Mouse (Mus musculus): ENCODE results near the gene Spc24. TPM values are rescaled to one million over a fixed set of nuclear protein-coding genes. Genes with fewer than 3 reads are reported as not detected.
"Not testable (repeated sequence)": the region's sequence is repeated elsewhere in the genome, so short reads cannot be mapped to it uniquely, and the experiment has no call there.

The Spc24 gene
- polyA plus RNA-seq, 1 experiment from 2014 or later: 89.8 TPM

DNA sequence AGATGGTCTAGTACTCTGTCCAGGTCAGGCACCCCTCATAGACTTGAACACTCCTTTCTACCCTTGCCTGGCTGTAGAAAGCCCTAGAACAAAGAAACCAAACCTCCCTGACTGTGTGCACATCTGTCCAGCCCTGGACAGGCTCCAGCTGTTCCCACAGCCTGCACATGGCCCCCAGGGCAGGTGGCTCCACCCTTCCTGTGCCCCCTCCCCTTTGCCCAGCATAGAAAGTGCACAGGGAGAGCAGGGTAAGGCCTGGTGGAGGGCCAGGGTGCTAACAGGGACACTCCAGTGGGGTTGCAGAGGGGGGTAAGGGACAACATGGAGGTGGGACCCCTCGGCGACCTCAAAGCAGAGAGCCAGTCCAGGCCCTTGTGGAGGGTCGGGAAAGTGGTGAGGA, 36.2 kb upstream of the Spc24 start:
- Histone ChIP-seq H3K27me3 (no peaks in the 10 kb centered on the region), H3K9ac (peak overlapping the region; percentile 27; the same call in 1 of the 2 replicates), H3K4me2 (peak overlapping the region; percentile 79), H3K4me1 (peaks cover 51% of the 10 kb centered on the region), H3K27ac (peak overlapping the region; percentile 97), H3K9me3 (no peaks in the 10 kb centered on the region), H3K36me3 (peaks cover 46% of the 10 kb centered on the region), H3K4me3 (peak overlapping the region; percentile 85)
- ATAC-seq (ENCODE audit: insufficient number of reproducible peaks, low FRiP score, low TSS enrichment, low read depth): no peak
- 37% methylated on average over 3 of the region's 3 CpGs for WGBS

GRCm38 (mm10) chr9:21795579-21795978, 35.5 kb upstream of the Spc24 start:
- Histone ChIP-seq H3K9me3 (no peaks in the 10 kb centered on the region), H3K9ac (no peak overlapping the region), H3K27me3 (no peaks in the 10 kb centered on the region), H3K36me3 (peaks cover 46% of the 10 kb centered on the region), H3K4me2 (no peak overlapping the region), H3K4me1 (peaks cover 51% of the 10 kb centered on the region), H3K4me3 (no peak overlapping the region), H3K27ac (no peak overlapping the region; the same call in 1 of the 2 replicates)
- WGBS: 72% methylated on average over 5 of the region's 5 CpGs
- ATAC-seq (ENCODE audit: insufficient number of reproducible peaks, low FRiP score, low TSS enrichment, low read depth): no peak

- peaks cover 51% of the 10 kb centered on the region for H3K4me1 ChIP-seq
- H3K36me3 ChIP-seq: peaks cover 52% of the 10 kb centered on the region
- H3K27ac ChIP-seq: no peak overlapping the region
- WGBS: 95% methylated on average over 25 of the region's 25 CpGs
- H3K9ac ChIP-seq: no peak overlapping the region
- H3K4me2 ChIP-seq: no peak overlapping the region
- no peaks in the 10 kb centered on the region for H3K9me3 ChIP-seq
- no peak for ATAC-seq (ENCODE audit: insufficient number of reproducible peaks, low FRiP score, low TSS enrichment, low read depth)
- no peak overlapping the region for H3K4me3 ChIP-seq
- no peaks in the 10 kb centered on the region for H3K27me3 ChIP-seq
These were observed 34.8 kb upstream of the Spc24 start for GRCm38 (mm10) chr9:21794925-21795324.

- 95% methylated on average over 18 of the region's 18 CpGs for WGBS
- Histone ChIP-seq H3K4me2 (no peak overlapping the region), H3K4me1 (peaks cover 51% of the 10 kb centered on the region), H3K27ac (no peak overlapping the region), H3K9me3 (no peaks in the 10 kb centered on the region), H3K27me3 (no peaks in the 10 kb centered on the region), H3K9ac (no peak overlapping the region), H3K36me3 (peaks cover 57% of the 10 kb centered on the region), H3K4me3 (no peak overlapping the region)
- ATAC-seq (ENCODE audit: insufficient number of reproducible peaks, low FRiP score, low TSS enrichment, low read depth): no peak
These were observed 34.3 kb upstream of the Spc24 start for GRCm38 (mm10) chr9:21794344-21794834.

- H3K9me3 ChIP-seq; H3K9ac ChIP-seq; H3K4me3 ChIP-seq; H3K4me2 ChIP-seq; H3K27ac ChIP-seq; H3K27me3 ChIP-seq; ATAC-seq (ENCODE audit: insufficient number of reproducible peaks, low FRiP score, low TSS enrichment, low read depth): not testable (repeated sequence)
- H3K4me1 ChIP-seq: peaks cover 45% of the 10 kb centered on the region
- WGBS: 97% methylated on average over 6 of the region's 6 CpGs
- H3K36me3 ChIP-seq: peaks cover 66% of the 10 kb centered on the region
These were observed 33.4 kb upstream of the Spc24 start for GRCm38 (mm10) chr9:21793507-21793906.

GRCm38 (mm10) chr9:21792644-21793043, 32.5 kb upstream of the Spc24 start:
- H3K27me3 ChIP-seq: no peaks in the 10 kb centered on the region
- peak overlapping the region; percentile 4; the same call in 1 of the 2 replicates for H3K4me2 ChIP-seq
- H3K4me1 ChIP-seq: peaks cover 51% of the 10 kb centered on the region
- no peak for ATAC-seq (ENCODE audit: insufficient number of reproducible peaks, low FRiP score, low TSS enrichment, low read depth)
- H3K36me3 ChIP-seq: peaks cover 74% of the 10 kb centered on the region
- no peak overlapping the region for H3K27ac ChIP-seq
- H3K9me3 ChIP-seq: no peaks in the 10 kb centered on the region
- H3K9ac ChIP-seq: no peak overlapping the region
- 44% methylated on average over 8 of the region's 8 CpGs for WGBS
- H3K4me3 ChIP-seq: no peak overlapping the region

GRCm38 (mm10) chr9:21791861-21792260, 31.8 kb upstream of the Spc24 start:
- Histone ChIP-seq H3K9me3 (no peaks in the 10 kb centered on the region), H3K9ac (no peak overlapping the region), H3K27me3 (no peaks in the 10 kb centered on the region), H3K27ac (no peak overlapping the region), H3K4me3 (no peak overlapping the region), H3K36me3 (peaks cover 76% of the 10 kb centered on the region), H3K4me1 (peaks cover 52% of the 10 kb centered on the region), H3K4me2 (no peak overlapping the region)
- no peak for ATAC-seq (ENCODE audit: insufficient number of reproducible peaks, low FRiP score, low TSS enrichment, low read depth)
- WGBS: 70% methylated on average over 8 of the region's 8 CpGs

GRCm38 (mm10) chr9:21788234-21788633, 28.1 kb upstream of the Spc24 start:
- H3K36me3 ChIP-seq: peaks cover 70% of the 10 kb centered on the region
- no peak overlapping the region for H3K4me3 ChIP-seq
- WGBS: 42% methylated on average over 9 of the region's 9 CpGs
- H3K27ac ChIP-seq: no peak overlapping the region
- no peak for ATAC-seq (ENCODE audit: insufficient number of reproducible peaks, low FRiP score, low TSS enrichment, low read depth)
- H3K9me3 ChIP-seq: no peaks in the 10 kb centered on the region
- H3K4me2 ChIP-seq: no peak overlapping the region
- H3K4me1 ChIP-seq: peaks cover 33% of the 10 kb centered on the region
- no peak overlapping the region for H3K9ac ChIP-seq
- H3K27me3 ChIP-seq: no peaks in the 10 kb centered on the region

GRCm38 (mm10) chr9:21787654-21788053, 27.6 kb upstream of the Spc24 start:
- WGBS: 54% methylated on average over 5 of the region's 5 CpGs
- H3K4me1 ChIP-seq: peaks cover 28% of the 10 kb centered on the region
- no peak overlapping the region for H3K4me2 ChIP-seq
- no peak overlapping the region for H3K4me3 ChIP-seq
- H3K27ac ChIP-seq: no peak overlapping the region
- no peak overlapping the region for H3K9ac ChIP-seq
- H3K27me3 ChIP-seq: no peaks in the 10 kb centered on the region
- H3K9me3 ChIP-seq: no peaks in the 10 kb centered on the region
- ATAC-seq (ENCODE audit: insufficient number of reproducible peaks, low FRiP score, low TSS enrichment, low read depth): no peak
- H3K36me3 ChIP-seq: peaks cover 64% of the 10 kb centered on the region

- Histone ChIP-seq H3K9me3 (no peaks in the 10 kb centered on the region), H3K36me3 (peaks cover 69% of the 10 kb centered on the region), H3K9ac (no peak overlapping the region), H3K4me1 (peaks cover 28% of the 10 kb centered on the region), H3K4me2 (no peak overlapping the region), H3K27ac (no peak overlapping the region; the same call in 1 of the 2 replicates), H3K4me3 (no peak overlapping the region), H3K27me3 (no peaks in the 10 kb centered on the region)
- WGBS: 12% methylated on average over 6 of the region's 6 CpGs
- no peak for ATAC-seq (ENCODE audit: insufficient number of reproducible peaks, low FRiP score, low TSS enrichment, low read depth)
These were observed 26.8 kb upstream of the Spc24 start for GRCm38 (mm10) chr9:21786906-21787305.

GRCm38 (mm10) chr9:21786309-21786708, 26.2 kb upstream of the Spc24 start:
- H3K4me3 ChIP-seq; H3K27me3 ChIP-seq; H3K27ac ChIP-seq; H3K4me2 ChIP-seq; H3K9me3 ChIP-seq; H3K9ac ChIP-seq; ATAC-seq (ENCODE audit: insufficient number of reproducible peaks, low FRiP score, low TSS enrichment, low read depth): not testable (repeated sequence)
- peaks cover 69% of the 10 kb centered on the region for H3K36me3 ChIP-seq
- peaks cover 26% of the 10 kb centered on the region for H3K4me1 ChIP-seq
- WGBS: 85% methylated on average over 2 of the region's 2 CpGs

GRCm38 (mm10) chr9:21784517-21785307, 24.6 kb upstream of the Spc24 start:
- Histone ChIP-seq H3K9me3 (no peaks in the 10 kb centered on the region), H3K27me3 (no peaks in the 10 kb centered on the region), H3K4me2 (no peak overlapping the region), H3K4me1 (peaks cover 26% of the 10 kb centered on the region), H3K9ac (no peak overlapping the region), H3K36me3 (peaks cover 69% of the 10 kb centered on the region), H3K4me3 (no peak overlapping the region), H3K27ac (peak overlapping the region; percentile 38; the same call in 1 of the 2 replicates)
- 81% methylated on average over 7 of the region's 7 CpGs for WGBS
- no peak for ATAC-seq (ENCODE audit: insufficient number of reproducible peaks, low FRiP score, low TSS enrichment, low read depth)

Data from limb, embryonic 15.5 days (tissue).